Mouse (Mus musculus): ENCODE results near the gene Gm28308. TPM values are rescaled to one million over a fixed set of nuclear protein-coding genes. Genes with fewer than 3 reads are reported as not detected.
A peak's percentile ranks its signal among the peaks of the same experiment; 100 is the strongest.

Gm28308 gene
- total and polyA plus RNA-seq, 3 experiments = not detected

- Histone ChIP-seq H3K9ac (ENCODE audit: low read depth, low read length) (no peak overlapping the region), H3K27me3 (ENCODE audit: control insufficient read depth, insufficient read depth, low read length) (peaks cover 47% of the 10 kb centered on the region), H3K79me2 (replicated peaks; ENCODE audit: control insufficient read depth, insufficient read depth, low read length) (no peaks in the 10 kb centered on the region), H3K4me1 (ENCODE audit: control insufficient read depth, insufficient read depth, low read length) (no peaks in the 10 kb centered on the region; the same call in 1 of the 2 replicates), H3K27ac (no peak overlapping the region), H3K4me3 (no peak overlapping the region), H3K36me3 (ENCODE audit: control insufficient read depth, insufficient read depth, low read length) (no peaks in the 10 kb centered on the region)
- TF ChIP-seq EP300 (IDR thresholded peaks at IDR 0.05; ENCODE audit: insufficient read depth, low read depth, low read length) = no peak
- TF ChIP-seq CTCF (IDR thresholded peaks at IDR 0.05) = no peak
- TF ChIP-seq POLR2A (IDR thresholded peaks at IDR 0.05; ENCODE audit: insufficient read depth, low read depth, low read length) = no peak
- no peak for DNase-seq
- intact Hi-C loops (cut with DNase I) = no loop called here
Measured at GRCm38 (mm10) chr6:52207684-52207976, 5.5 kb downstream of the Gm28308 start.

DNA sequence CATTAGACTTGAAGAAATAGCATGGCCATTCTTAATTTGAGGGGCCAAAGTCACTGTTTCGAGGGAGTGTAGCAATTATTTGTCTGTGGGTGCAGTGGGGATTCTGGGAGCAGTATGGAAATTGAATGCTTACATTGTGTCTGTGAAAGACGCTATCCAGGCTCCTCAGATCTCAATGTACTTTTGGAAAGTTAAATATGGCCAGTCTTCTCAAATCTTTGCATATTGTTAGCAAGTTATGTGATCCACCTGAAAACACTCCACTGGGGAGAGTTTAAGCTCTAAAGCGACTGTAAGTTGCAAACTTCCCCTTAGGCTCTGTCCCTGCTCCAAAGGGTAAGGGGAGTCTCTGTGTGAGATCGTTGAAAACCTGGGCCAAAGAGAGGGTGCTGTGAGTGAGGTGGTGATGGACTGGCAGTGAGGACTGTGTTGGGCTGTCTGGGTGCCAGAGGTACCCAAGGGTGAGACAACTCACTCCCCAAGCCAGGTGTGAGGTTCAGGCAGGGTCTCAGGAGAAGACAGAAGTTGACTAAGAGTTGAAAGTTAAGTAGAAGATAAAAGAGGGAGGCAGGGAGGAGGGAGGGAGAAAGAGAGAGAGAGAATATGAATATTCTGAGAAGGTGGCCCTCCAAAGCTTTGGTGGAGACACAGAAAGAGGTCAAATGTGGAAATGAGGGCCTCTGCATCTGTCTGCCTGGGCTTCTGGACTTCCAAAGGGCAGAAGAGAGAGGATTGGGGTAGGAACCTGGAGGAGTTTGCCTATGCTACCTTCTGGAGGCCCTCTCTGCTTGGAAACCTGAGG, 6.1 kb downstream of the Gm28308 start:
- Histone ChIP-seq H3K9ac (ENCODE audit: low read depth, low read length) (no peak overlapping the region), H3K79me2 (replicated peaks; ENCODE audit: control insufficient read depth, insufficient read depth, low read length) (no peaks in the 10 kb centered on the region), H3K4me1 (ENCODE audit: control insufficient read depth, insufficient read depth, low read length) (no peaks in the 10 kb centered on the region), H3K36me3 (ENCODE audit: control insufficient read depth, insufficient read depth, low read length) (no peaks in the 10 kb centered on the region), H3K27me3 (ENCODE audit: control insufficient read depth, insufficient read depth, low read length) (peaks cover 44% of the 10 kb centered on the region), H3K4me3 (no peak overlapping the region), H3K27ac (no peak overlapping the region)
- no peak for DNase-seq
- 13% methylated on average over 4 of the region's 4 CpGs for WGBS
- TF ChIP-seq POLR2A (IDR thresholded peaks at IDR 0.05; ENCODE audit: insufficient read depth, low read depth, low read length) = no peak
- TF ChIP-seq CTCF (IDR thresholded peaks at IDR 0.05) = no peak
- TF ChIP-seq EP300 (IDR thresholded peaks at IDR 0.05; ENCODE audit: insufficient read depth, low read depth, low read length) = no peak
- intact Hi-C loops (cut with DNase I) = no loop called here

DNA sequence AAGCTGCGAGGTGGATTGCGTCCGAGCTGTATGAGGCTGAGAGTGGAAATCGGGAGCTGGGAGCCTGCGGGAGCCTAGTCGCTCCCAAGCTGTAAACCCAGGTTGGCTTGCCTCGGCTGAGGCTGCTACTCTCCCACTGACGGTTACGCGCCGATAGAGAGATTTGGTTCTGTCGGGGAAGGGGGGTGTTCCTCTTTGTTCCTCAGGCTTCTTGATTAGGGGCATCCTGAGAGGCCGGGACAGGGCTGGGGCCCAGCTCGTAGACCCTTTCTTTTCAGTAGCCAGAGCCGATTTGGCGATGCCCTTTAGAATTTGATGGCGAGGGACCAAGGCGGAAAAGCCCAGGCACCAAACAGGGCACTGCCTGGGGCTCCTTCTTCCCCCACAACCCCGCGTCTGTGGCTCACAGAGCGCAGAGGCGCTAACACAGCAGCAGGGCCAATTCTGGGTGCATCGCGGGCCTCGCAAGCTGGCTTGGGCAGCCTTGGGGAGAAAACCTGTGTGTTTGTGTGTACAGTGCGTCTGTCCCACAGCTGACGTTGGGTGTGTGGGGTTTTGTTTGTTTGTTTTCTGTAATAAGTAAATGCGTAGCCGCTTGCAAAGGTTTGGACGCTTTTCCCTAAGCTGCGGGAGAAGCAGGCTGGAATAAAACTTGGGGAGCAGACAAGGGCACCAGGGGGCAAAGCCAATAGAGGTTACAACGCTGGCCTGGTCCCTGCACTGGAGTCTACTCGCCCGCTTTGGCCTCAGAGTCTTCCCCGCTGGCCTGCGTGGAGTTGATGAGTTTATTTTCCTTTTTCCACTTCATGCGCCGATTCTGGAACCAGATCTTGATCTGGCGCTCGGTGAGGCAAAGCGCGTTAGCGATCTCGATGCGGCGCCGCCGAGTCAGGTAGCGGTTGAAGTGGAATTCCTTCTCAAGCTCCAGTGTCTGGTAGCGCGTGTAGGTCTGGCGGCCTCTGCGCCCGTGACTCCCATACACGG, 7.2 kb downstream of the Gm28308 start:
- 15% methylated on average over 55 of the region's 55 CpGs for WGBS
- Histone ChIP-seq H3K36me3 (ENCODE audit: control insufficient read depth, insufficient read depth, low read length) (no peaks in the 10 kb centered on the region), H3K79me2 (replicated peaks; ENCODE audit: control insufficient read depth, insufficient read depth, low read length) (no peaks in the 10 kb centered on the region), H3K4me3 (no peak overlapping the region), H3K27me3 (ENCODE audit: control insufficient read depth, insufficient read depth, low read length) (peaks cover 42% of the 10 kb centered on the region), H3K27ac (no peak overlapping the region), H3K9ac (ENCODE audit: low read depth, low read length) (no peak overlapping the region), H3K4me1 (ENCODE audit: control insufficient read depth, insufficient read depth, low read length) (no peaks in the 10 kb centered on the region)
- intact Hi-C loops (cut with DNase I) = no loop called here
- TF ChIP-seq EP300 (IDR thresholded peaks at IDR 0.05; ENCODE audit: insufficient read depth, low read depth, low read length) (no peak), CTCF (IDR thresholded peaks at IDR 0.05) (no peak), POLR2A (IDR thresholded peaks at IDR 0.05; ENCODE audit: insufficient read depth, low read depth, low read length) (no peak)
- no peak for DNase-seq

- no peaks in the 10 kb centered on the region for H3K36me3 ChIP-seq (ENCODE audit: control insufficient read depth, insufficient read depth, low read length)
- no peaks in the 10 kb centered on the region for H3K79me2 ChIP-seq (replicated peaks; ENCODE audit: control insufficient read depth, insufficient read depth, low read length)
- no peak overlapping the region for H3K4me3 ChIP-seq
- H3K4me1 ChIP-seq (ENCODE audit: control insufficient read depth, insufficient read depth, low read length) = no peaks in the 10 kb centered on the region
- no peak overlapping the region for H3K27ac ChIP-seq
- peaks cover 44% of the 10 kb centered on the region for H3K27me3 ChIP-seq (ENCODE audit: control insufficient read depth, insufficient read depth, low read length)
- no peak for DNase-seq
- no peak for TF ChIP-seq EP300 (IDR thresholded peaks at IDR 0.05; ENCODE audit: insufficient read depth, low read depth, low read length)
- TF ChIP-seq CTCF (IDR thresholded peaks at IDR 0.05) = no peak
- no peak for TF ChIP-seq POLR2A (IDR thresholded peaks at IDR 0.05; ENCODE audit: insufficient read depth, low read depth, low read length)
- H3K9ac ChIP-seq (ENCODE audit: low read depth, low read length) = no peak overlapping the region
- 18% methylated on average over 14 of the region's 14 CpGs for WGBS
- intact Hi-C loops (cut with DNase I) = no loop called here
Measured at GRCm38 (mm10) chr6:52205221-52205620, 7.9 kb downstream of the Gm28308 start.

DNA sequence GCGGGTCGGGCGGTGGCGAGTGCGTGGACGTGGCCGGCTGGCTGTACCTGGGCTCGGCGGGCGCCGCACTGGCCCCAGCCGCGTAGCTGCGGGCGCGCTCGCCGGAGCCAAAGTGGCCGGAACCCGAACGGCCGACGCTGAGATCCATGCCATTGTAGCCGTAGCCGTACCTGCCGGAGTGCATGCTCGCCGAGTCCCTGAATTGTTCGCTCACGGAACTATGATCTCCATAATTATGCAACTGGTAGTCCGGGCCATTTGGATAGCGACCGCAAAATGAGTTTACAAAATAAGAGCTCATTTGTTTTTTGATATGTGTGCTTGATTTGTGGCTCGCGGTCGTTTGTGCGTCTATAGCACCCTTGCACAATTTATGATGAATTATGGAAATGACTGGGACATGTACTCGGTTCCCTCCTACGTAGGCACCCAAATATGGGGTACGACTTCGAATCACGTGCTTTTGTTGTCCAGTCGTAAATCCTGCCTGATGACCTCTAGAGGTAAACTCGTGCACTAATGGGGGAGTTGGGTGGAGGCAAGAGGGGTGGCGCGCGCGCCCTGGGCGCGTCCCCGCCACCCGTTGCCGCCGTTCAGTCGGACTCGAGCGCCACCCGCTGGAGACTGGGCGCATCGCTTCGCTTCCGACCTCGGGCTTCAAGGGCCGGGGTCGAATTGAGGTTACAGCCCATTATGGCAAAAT, 8.9 kb downstream of the Gm28308 start, which contains the start of gene Hoxa5:
Gene Hoxa5, minus strand, starts transcription at position 538 of the 703 bp plus-strand sequence.
- intact Hi-C loops (cut with DNase I) = no loop called here
- no peaks in the 10 kb centered on the region for H3K4me1 ChIP-seq (ENCODE audit: control insufficient read depth, insufficient read depth, low read length)
- TF ChIP-seq CTCF (IDR thresholded peaks at IDR 0.05) = peak; percentile 80
- peak; percentile 50; the same call in 1 of the 2 replicates for TF ChIP-seq POLR2A (IDR thresholded peaks at IDR 0.05; ENCODE audit: insufficient read depth, low read depth, low read length)
- no peak for TF ChIP-seq EP300 (IDR thresholded peaks at IDR 0.05; ENCODE audit: insufficient read depth, low read depth, low read length)
- peak within 1 kb of the TSS; percentile 53 for H3K4me3 ChIP-seq
- no peaks in the 10 kb centered on the region for H3K36me3 ChIP-seq (ENCODE audit: control insufficient read depth, insufficient read depth, low read length)
- H3K27me3 ChIP-seq (ENCODE audit: control insufficient read depth, insufficient read depth, low read length) = peaks cover 40% of the 10 kb centered on the region
- DNase-seq = peak; percentile 63 to 73
- WGBS = 6% methylated on average over 65 of the region's 65 CpGs
- peak within 1 kb of the TSS; percentile 63 for H3K9ac ChIP-seq (ENCODE audit: low read depth, low read length)
- H3K79me2 ChIP-seq (replicated peaks; ENCODE audit: control insufficient read depth, insufficient read depth, low read length) = no peaks in the 10 kb centered on the region
- peak within 1 kb of the TSS; percentile 56 for H3K27ac ChIP-seq

Measured in heart, adult 2 months (tissue).